Mouse (Mus musculus) brain, adult 2 months (tissue): ENCODE data around the gene Ascc2.

Experiments used
- DNase-seq: peaks from one replicate; pipeline ENCODE4 v3.0.0; 2011; ENCODE audit warnings: low read depth, low spot score

Gene Ascc2

DNA sequence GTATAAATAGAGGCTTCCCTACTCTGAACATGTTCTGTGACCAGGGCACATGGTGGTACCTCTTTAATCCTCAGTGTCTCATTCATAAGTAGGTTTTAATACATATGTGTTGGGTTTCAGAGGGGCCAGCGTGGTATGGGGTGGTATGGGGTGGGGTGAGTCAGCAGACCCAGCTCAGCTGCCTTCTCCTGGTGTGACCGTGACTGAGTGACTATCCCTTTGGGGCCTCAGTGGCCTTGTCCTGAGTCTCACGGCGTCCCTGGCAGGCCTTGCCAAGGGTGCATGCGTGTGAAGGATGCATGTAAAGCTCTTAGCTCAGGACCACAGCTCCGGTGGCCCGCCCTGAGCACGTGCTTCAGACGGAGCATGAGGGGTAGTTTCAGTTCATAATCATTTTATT is 82.4 kb downstream of the Ascc2 start:
- DNase-seq: no peak

DNA sequence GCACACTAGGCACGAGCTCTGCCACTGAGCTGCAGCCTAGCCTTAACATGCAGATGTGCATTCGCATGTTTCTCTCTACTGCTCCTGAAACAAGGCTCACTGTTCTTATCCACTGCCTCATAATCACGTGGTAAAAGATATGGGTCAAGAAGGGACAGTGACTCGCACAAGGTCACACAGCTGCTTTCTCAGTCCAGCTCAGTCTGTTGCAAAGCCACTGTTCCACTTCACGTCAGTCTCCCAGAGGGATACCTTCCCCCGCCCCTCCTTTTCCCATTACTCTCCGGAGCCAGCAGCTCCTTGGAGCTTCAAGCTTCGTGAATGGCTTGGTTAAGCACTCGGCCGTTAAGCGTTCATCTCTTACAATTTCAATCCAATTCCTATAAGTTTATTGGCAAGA is 82.8 kb downstream of the Ascc2 start:
- no peak for DNase-seq

DNA sequence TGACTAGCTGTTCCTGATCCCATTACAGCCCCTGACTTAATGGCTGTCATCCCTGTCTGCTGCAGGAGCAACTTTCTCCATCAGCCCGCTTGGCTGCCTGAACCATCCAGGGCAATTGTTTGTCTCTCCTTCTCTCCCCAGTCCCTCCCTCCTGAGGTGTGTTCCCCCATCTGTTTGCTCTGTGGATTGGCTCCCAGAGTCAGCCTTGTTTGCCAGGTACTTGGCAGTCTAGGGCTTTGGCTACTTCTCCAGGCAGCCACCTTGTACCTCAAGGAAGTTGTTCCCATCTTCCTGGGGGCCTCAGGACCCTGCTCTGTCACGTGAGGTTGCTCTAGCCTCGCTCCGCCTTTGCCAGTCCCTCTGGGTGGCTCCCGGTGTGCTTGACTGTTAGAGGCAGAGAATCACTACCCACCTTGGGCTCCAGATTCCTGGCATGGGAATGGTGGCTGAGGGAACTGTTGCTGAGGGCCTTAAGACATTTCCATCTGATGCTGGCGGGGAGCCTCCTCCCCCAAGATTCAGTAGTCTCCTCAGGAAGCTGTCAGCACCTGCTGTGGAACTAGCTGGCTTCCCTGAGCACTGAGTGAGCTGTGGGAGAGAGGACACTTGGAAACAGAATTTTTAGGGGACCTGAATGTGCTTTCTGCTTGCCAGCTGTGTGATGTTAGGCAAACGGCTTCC is 83.5 kb downstream of the Ascc2 start:
- DNase-seq: peak; percentile 88

DNA sequence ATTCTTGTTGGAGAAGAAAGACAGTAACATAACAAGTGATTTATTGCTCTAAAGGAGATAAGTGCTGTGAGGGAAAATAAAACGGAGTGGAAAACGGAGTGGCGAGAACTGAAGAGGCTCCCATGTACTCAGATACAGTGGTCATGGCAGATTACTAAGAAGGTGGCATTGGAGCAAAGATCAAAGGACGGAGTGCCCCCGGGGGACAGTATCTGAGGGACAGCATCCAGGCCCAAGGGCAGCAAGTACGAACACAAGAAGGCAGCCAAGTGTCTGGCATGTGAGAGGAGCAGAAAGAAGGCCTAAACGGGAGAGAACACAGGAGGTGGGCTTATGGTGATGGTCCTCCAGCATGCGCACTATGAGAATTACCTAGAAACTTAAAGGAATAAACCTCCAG is 84.2 kb downstream of the Ascc2 start:
- DNase-seq: no peak

DNA sequence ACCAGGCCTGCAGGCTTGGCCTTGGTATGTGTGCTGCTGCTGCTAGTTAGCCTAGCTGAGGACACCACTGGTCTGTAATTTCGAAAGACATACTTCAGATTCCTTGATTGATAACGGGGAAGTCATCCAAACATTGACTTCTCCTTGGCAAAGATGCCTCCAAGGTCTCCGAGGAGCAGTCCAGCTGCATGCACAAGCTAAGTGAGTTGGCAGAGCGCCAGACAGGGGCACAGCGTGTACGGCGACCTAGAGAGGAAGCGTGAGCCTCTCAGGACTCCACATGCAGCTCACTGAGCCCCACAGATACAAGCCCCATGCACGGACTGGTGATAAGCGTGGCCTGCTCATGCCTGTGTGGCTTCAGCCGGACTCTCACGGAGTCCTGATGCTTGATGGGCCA is 92.1 kb downstream of the Ascc2 start:
- no peak for DNase-seq

DNA sequence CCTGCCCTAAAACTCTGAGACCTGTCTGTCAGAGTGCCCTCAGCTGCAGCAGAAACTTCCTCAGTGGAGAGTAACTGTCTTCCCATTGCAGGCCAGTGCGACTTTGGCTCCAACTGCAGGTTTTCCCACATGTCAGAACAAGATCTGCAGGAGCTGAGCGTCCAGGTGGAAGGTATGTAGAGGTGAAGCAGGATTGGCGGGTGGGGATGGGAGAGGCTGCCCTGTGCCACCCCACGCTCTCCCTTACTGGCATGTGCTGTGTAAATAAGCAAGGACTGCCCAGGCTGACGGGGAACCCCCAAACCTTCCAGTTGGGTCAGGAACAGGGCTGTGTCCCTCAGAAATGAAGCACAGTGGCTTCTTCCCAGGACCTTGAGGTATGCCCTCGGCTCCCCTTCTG is 92.5 kb downstream of the Ascc2 start:
- DNase-seq: no peak

DNA sequence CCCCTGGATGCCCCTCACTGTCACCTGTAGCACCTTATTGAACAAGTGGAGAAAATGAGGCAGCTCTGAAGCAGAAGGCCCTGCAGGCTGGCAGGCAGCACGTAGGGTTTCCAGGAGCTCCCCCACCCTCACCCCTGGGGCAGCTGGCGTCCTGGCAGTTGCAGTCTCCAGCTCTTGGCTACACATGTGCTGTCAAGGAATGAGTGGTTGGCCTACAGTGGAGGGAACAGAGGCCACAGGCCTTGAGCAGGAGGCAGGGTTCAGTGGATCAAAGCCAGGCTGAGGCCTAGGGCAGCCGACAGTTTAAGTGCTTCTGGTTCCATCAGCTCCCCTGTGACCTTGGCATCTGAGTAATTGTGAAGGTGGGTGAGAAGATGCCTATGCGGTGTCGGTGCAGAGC is 93.4 kb downstream of the Ascc2 start:
- DNase-seq: no peak

DNA sequence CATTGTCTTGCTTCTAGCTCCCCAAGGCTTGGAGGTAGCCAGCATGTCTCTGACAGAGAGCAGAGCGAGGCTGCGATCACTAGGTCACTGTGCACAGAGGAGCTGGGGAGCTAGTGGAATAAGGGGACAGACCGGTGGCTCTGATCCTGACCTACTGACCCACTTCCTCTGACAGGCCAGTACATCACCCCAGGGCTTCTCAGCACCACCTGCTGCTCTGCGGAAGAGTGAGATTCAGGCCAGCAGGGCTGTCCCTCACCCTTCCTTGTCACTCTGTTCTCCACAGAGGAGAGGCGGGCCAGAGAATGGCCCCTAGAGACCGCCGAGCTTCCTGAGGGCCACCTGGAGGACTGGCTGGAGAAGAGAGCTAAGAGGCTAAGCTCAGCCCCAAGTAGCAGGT is 94.2 kb downstream of the Ascc2 start:
- DNase-seq: peak; percentile 66

DNA sequence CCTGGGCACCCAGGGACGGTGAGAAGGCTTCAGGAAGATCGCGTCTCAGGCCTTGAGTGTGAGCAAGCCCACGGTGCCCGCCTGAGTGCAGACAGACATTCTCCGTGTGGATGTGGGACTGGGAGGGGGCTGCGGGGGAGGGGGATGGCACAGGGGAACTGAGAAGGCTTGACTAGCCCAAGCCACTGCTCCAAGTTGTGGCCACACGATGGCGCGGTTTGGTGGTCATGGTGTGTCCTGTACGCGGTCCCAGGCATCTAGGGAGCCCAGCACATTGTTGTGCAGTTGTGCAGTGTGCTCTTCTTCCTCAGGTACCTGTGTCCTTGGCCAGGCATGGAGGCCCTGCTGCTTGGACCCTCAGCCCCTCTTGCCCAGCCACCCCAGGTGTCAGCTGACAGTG is 96.6 kb downstream of the Ascc2 start:
- DNase-seq: no peak
